Mouse (Mus musculus): ENCODE results near the gene Zfp945. TPM values are rescaled to one million over a fixed set of nuclear protein-coding genes. Genes with fewer than 3 reads are reported as not detected.
A peak's percentile ranks its signal among the peaks of the same experiment; 100 is the strongest.
"Not testable (repeated sequence)": the region's sequence is repeated elsewhere in the genome, so short reads cannot be mapped to it uniquely, and the experiment has no call there.

Gene Zfp945
- polyA plus RNA-seq (2016; fragmentation: Nextera tagmentation; extraction: Ambion mirVana) = 28.6 and 28.9 TPM in 2 replicates

DNA sequence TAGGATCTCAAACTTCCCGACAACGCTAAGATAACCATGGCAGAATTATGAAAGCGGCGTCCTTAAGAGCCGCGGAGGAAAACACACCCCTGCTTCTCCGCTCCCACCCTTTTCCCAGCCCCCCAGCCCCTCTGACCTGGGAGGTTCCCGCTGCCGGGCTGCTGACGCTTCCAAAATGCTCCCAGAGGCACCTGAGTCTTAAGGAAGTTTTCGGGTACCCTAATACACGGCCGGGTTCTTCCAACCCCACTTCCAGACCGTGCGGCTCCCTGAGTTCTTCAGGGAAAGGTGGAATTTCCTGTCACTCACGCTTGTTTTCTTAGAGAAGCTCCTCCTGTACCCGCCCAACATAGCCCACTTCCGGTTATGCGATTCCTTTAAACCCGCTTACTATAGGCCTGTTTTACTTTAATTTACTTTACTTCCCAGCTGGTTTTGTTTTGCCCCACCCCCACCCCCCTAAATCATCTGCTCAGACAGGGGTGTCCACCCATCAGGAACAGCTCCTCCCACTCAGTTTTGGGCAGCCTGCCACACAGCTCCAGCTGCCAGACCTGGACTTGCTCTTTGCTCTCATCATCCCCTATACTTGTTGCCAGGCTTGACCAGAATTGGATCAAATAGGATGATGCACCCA, at the start of gene Zfp945:
Gene Zfp945, minus strand, starts transcription at position 290 of the 637 bp plus-strand sequence.
- Histone ChIP-seq H3K27me3 (no peaks in the 10 kb centered on the region), H3K4me3 (replicated peaks) (peak within 1 kb of the TSS; percentile 69), H3K27ac (peak within 1 kb of the TSS; percentile 68), H3K4me2 (peak within 1 kb of the TSS; percentile 62), H3K36me3 (replicated peaks) (peaks cover 18% of the 10 kb centered on the region), H3K9ac (peak within 1 kb of the TSS; percentile 83), H3K9me3 (no peaks in the 10 kb centered on the region), H3K4me1 (peaks cover 10% of the 10 kb centered on the region)
- peak; percentile 97 for ATAC-seq (ENCODE audit: low FRiP score)
- 2% methylated on average over 20 of the region's 20 CpGs for WGBS

DNA sequence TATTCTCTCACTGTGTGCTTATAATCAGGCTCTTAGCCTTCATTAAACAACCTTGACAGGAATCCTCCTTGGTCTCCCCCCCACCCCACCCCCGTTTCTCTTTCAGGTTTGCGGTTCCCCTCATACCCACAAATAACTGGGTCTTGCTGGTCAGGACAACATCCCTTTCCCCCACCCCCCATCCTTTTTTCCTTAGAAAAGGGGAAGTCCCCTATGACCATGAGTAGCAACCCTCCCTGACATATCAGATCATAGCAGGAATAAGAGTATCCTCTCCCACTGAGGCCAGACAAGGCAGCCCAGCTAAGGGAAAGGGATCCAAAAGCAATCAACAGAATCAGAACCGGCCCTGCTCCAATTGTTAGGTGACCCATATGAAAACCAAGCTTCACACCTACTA, 21.4 kb upstream of the Zfp945 start:
- Histone ChIP-seq H3K4me2 (no peak overlapping the region), H3K9me3 (0 out of 2 replicates have a peak, but pooled peaks cover 3% of the 10 kb centered on the region), H3K9ac (no peak overlapping the region), H3K4me3 (replicated peaks) (no peak overlapping the region), H3K27me3 (no peaks in the 10 kb centered on the region), H3K36me3 (replicated peaks) (no peaks in the 10 kb centered on the region), H3K27ac (no peak overlapping the region), H3K4me1 (no peaks in the 10 kb centered on the region)
- WGBS = 84% methylated on average over 3 of the region's 3 CpGs
- ATAC-seq (ENCODE audit: low FRiP score) = no peak

DNA sequence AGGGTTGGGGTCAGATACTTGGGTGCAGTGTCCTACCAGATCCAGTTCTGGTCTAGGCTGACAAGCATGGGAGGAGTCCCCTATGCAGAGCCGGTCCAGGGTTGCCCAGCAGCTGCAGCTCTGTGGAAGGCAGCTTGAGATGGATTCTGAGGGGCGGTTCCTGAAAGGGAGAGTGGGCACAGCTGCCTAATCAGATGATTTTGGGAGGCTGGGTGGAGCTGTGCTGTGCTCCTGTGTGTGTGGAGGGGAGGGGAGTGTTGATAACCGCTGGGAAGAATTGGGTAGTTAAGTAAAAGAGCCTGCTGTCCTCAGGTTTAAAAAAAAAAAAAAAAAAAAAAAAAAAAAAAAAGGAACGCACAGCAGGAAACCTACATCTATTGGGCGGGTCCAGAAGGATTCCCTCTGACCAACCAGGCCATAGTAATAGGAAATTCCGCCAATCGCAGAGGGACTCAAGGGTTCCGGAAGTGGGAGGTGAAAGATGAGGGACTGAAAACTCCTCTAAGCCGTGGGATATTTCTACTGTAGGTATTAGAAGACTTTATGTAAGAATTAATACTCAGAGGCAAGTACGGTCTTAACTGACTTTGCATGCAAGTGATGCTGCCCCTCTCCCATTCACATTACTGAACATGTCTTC, 17.2 kb upstream of the Zfp945 start:
- Histone ChIP-seq H3K9ac (no peak overlapping the region), H3K27me3 (no peaks in the 10 kb centered on the region), H3K36me3 (replicated peaks) (no peaks in the 10 kb centered on the region), H3K4me1 (no peaks in the 10 kb centered on the region), H3K9me3 (0 out of 2 replicates have a peak, but pooled peaks cover 3% of the 10 kb centered on the region), H3K4me2 (no peak overlapping the region), H3K27ac (no peak overlapping the region), H3K4me3 (replicated peaks) (no peak overlapping the region)
- ATAC-seq (ENCODE audit: low FRiP score) = no peak
- 63% methylated on average over 10 of the region's 10 CpGs for WGBS

DNA sequence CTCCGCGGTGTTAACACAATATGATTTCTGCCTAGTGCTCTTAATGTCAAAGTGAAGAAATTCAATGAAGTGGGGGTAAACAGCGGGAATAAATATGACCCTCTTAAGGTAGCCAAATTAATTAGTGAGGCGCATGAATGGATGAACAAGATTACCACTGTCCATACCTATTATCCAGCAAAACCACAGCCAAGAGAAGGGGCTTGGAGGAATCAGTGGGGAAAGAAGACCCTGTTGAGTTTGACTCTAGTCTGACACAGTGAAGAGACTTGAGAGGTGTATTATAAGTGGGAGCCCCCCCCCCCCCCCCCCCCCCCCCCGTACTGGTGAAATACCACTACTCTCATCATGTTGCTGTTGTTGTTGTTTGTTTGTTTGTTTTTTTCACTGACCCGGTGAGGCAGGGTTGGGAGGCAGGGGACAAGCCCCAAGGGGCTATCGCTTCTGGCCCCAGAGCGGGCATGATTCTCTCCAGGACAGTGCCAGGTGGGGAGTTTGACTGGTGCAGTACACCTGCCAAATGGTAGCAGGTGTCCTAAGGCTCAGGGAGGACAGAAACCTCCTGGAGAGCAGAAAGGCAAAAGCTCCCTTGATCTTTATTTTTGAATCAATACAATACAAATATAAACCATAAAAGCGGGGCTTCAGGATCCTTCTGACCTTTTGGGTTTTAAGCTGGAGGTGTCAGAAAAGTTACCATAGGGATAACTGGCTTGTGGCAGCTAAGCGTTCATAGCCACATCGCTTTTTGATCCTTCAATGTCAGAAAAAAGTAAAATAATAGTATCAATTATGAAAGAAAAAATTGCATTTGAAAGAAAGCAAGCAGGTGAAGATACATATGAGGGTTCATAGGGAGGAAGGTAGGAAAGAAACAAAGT, 10.7 kb upstream of the Zfp945 start:
- H3K4me2 ChIP-seq = no peak overlapping the region
- no peak overlapping the region for H3K27ac ChIP-seq
- WGBS = 93% methylated on average over 10 of the region's 11 CpGs
- no peaks in the 10 kb centered on the region for H3K4me1 ChIP-seq
- no peak overlapping the region for H3K4me3 ChIP-seq (replicated peaks)
- H3K9ac ChIP-seq = no peak overlapping the region
- no peaks in the 10 kb centered on the region for H3K36me3 ChIP-seq (replicated peaks)
- H3K27me3 ChIP-seq = no peaks in the 10 kb centered on the region
- H3K9me3 ChIP-seq = peaks cover 6% of the 10 kb centered on the region; the same call in 1 of the 2 replicates
- no peak for ATAC-seq (ENCODE audit: low FRiP score)

DNA sequence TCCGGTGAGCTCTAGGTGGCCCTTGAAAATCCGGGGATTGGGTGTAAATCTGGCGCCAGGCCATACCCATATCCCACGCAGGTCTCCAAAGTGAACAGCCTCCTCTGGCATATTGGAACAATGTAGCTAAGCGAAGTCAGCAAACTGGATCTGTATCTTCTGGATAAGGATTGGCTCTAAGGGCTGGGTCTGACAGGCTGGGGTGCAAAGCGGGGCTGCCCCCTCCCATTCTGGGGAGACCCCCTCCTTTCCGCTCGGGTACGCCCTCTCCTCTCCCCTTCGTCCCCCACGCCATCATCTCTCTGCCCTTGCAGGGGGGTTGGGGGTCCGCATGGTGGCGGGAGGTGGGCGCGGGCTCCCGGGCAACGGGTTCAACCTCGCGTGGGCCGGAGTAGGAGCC, 9.4 kb upstream of the Zfp945 start:
- H3K27ac ChIP-seq = no peak overlapping the region
- no peak overlapping the region for H3K4me2 ChIP-seq
- H3K9ac ChIP-seq = no peak overlapping the region
- peaks cover 6% of the 10 kb centered on the region; the same call in 1 of the 2 replicates for H3K9me3 ChIP-seq
- H3K4me1 ChIP-seq = no peaks in the 10 kb centered on the region
- ATAC-seq (ENCODE audit: low FRiP score) = no peak
- H3K27me3 ChIP-seq = no peaks in the 10 kb centered on the region
- H3K4me3 ChIP-seq (replicated peaks) = no peak overlapping the region
- 86% methylated on average over 20 of the region's 20 CpGs for WGBS
- H3K36me3 ChIP-seq (replicated peaks) = no peaks in the 10 kb centered on the region

DNA sequence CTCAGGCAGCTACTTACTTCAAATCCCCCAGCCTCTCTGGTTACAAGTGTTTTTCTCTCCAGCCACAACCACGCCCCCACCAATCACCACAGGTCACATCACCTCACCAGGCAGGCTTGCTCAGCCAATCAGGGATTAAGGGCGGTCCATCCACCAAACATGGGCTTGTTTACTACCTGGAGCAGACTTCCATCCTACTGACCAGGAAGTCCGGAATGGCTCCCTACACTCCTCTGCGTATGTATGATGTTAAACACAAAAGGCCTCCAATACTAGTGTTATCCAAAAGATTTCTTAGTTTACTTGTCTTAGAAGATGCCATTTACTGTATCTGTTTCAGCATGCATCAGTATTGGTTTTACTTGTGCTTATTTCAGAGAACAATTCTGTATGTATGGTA, 8.6 kb upstream of the Zfp945 start:
- H3K4me3 ChIP-seq (replicated peaks); H3K9ac ChIP-seq; H3K4me2 ChIP-seq; H3K27ac ChIP-seq; ATAC-seq (ENCODE audit: low FRiP score); H3K9me3 ChIP-seq; H3K4me1 ChIP-seq; H3K27me3 ChIP-seq; H3K36me3 ChIP-seq (replicated peaks): not testable (repeated sequence)
- 93% methylated on average over 4 of the region's 4 CpGs for WGBS

DNA sequence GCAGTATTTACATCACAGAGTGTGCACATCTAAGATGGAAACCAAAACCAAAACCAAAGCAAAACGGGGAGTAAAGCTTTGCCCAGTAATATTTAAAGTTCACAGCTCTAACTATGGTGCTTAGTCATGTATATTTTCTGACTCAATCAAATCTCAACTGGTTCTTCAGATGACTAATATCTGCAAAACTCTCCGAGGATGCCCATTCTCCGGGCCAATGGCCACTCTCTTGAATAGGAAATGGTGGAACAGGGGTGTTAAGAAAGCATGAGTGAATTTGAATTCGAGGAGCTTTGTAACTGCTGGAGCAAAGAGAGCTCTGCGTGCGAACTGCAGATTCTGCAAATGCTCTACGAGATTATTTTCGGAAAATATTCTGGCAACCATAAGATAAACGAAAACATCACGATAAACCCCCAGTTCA, 501 bp downstream of the Zfp945 start:
- no peaks in the 10 kb centered on the region for H3K9me3 ChIP-seq
- WGBS = 3% methylated on average over 10 of the region's 10 CpGs
- no peaks in the 10 kb centered on the region for H3K27me3 ChIP-seq
- peak overlapping the region; percentile 69 for H3K4me3 ChIP-seq (replicated peaks)
- H3K4me1 ChIP-seq = peaks cover 10% of the 10 kb centered on the region
- peak overlapping the region; percentile 62 for H3K4me2 ChIP-seq
- peak overlapping the region; percentile 83 for H3K9ac ChIP-seq
- peak; percentile 66 for ATAC-seq (ENCODE audit: low FRiP score)
- peaks cover 22% of the 10 kb centered on the region for H3K36me3 ChIP-seq (replicated peaks)
- peak overlapping the region; percentile 68; the same call in 1 of the 2 replicates for H3K27ac ChIP-seq

DNA sequence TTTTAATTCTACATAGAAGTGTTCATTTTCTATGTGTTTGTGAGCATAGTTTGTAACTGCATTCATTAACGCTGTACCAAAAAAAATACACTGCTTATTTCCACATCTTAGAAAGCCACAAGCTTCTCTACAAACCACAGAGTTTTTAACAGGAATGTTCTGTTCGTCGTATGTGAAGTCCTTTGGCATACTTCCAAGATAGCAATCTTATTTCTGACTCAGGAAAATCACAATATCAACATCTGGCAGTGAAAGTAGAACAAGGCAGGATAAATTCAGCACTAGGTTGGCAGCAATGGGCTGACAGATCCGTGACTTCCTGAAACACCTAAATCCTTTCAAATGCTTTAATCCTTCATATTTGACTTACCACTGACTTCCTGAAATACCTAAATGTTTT, 45.8 kb downstream of the Zfp945 start:
- 88% methylated on average over 4 of the region's 4 CpGs for WGBS
- H3K4me3 ChIP-seq (replicated peaks) = no peak overlapping the region
- no peak overlapping the region for H3K27ac ChIP-seq
- H3K9me3 ChIP-seq = no peaks in the 10 kb centered on the region
- no peak overlapping the region for H3K4me2 ChIP-seq
- ATAC-seq (ENCODE audit: low FRiP score) = no peak
- peaks cover 5% of the 10 kb centered on the region for H3K4me1 ChIP-seq
- no peaks in the 10 kb centered on the region for H3K36me3 ChIP-seq (replicated peaks)
- H3K27me3 ChIP-seq = no peaks in the 10 kb centered on the region
- no peak overlapping the region for H3K9ac ChIP-seq

DNA sequence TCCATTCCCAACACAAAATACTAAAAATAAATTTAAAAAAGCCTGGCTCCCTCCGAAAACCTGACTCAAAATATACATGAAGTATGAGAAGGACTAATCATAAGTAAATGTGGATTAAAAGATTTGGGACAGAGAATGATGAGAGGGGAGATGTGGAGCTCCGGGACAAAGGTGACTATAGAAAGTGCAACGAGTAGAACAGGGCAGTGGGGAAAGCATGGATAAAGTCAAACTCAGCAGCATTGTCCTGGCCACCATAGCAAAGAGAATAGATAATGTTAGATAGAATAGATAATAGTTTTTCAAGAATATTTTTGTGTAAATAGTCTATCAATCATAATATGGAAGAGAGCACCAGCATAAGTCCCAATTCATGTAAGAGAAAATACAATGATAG, 48.7 kb downstream of the Zfp945 start:
- Histone ChIP-seq H3K27me3 (no peaks in the 10 kb centered on the region), H3K4me1 (peaks cover 7% of the 10 kb centered on the region), H3K36me3 (replicated peaks) (peaks cover 13% of the 10 kb centered on the region), H3K4me2 (peak overlapping the region; percentile 49), H3K4me3 (replicated peaks) (peak overlapping the region; percentile 65), H3K27ac (peak overlapping the region; percentile 95), H3K9ac (peak overlapping the region; percentile 80; the same call in 1 of the 2 replicates), H3K9me3 (no peaks in the 10 kb centered on the region)
- WGBS = 65% methylated on average over 3 of the region's 3 CpGs
- no peak for ATAC-seq (ENCODE audit: low FRiP score)

DNA sequence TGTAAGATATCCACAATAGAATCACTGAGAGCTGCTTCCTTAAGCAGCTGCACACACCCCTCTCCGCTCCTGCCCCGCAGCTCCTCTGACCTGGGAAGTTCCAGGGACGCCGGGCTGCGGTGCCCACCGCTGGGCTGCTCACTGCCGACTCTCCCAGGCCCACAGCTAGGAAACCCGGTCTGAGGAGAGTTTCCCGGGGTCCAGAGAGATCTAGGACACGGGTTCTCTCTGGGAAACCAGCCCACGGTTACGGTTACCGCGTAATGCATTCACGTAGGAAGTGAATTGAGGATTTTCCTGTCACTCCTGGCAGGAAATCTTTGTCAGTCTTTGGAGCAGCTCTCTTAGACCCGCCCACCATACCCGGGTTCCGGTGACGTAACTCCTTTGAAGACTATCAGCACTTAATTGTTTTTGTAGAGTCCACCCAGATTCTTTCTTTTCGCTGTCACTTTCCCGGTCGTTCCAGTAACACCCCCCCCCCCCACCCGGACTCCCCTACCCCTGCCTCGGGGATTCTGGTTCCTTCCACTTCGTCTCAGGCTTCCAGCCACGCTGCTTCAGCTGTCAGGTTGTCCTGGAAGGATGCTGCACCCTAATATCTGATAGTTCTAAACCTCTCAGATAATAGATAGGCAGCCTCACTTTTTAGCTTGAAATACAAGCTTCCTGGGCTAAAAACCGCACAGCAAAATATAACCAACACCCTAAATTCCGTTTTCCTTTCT, 49.3 kb downstream of the Zfp945 start:
- whole genome bisulfite sequencing = 1% methylated on average over 28 of the region's 28 CpGs
- Histone ChIP-seq H3K27me3 (no peaks in the 10 kb centered on the region), H3K9ac (peak overlapping the region; percentile 80), H3K4me1 (peaks cover 7% of the 10 kb centered on the region), H3K4me3 (replicated peaks) (peak overlapping the region; percentile 65), H3K9me3 (no peaks in the 10 kb centered on the region), H3K27ac (peak overlapping the region; percentile 95), H3K4me2 (peak overlapping the region; percentile 49), H3K36me3 (replicated peaks) (peaks cover 13% of the 10 kb centered on the region)
- ATAC-seq (ENCODE audit: low FRiP score) = peak; percentile 97

DNA sequence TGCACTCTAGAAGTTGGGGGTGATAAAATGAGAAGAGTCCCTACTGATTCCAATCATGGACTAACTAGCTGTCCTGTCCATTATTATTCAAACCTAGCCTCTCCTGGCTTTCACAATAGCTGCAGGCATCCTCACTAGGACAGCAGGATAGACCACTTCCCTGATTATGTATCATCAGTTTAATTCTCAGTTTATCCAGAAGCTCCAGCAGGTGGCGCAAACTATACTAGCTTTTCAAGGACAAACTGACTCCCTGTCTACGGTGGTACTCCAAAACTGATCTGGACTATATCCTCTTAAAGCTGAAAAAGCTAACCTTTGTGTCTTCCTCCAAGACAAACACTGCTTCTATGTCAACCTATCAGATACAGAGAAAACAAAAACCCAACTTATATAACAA, 67.2 kb downstream of the Zfp945 start:
- Histone ChIP-seq H3K36me3 (replicated peaks) (peaks cover 17% of the 10 kb centered on the region), H3K4me2 (no peak overlapping the region), H3K9me3 (peaks cover 30% of the 10 kb centered on the region), H3K27me3 (no peaks in the 10 kb centered on the region), H3K9ac (no peak overlapping the region), H3K4me3 (replicated peaks) (no peak overlapping the region), H3K4me1 (no peaks in the 10 kb centered on the region), H3K27ac (no peak overlapping the region)
- WGBS = 70% methylated on average over 2 of the region's 2 CpGs
- no peak for ATAC-seq (ENCODE audit: low FRiP score)
